Comparison of ENCODE assay signal across 21 mouse cellular contexts in genomic region chr3:66024220-66024792, GRCm38 (mm10).
DNase-seq lines count a peak whose midpoint lies in the region; ATAC-seq and TF ChIP-seq lines count a peak whose summit lies in the region.
"Had no signal": no experiment of that assay in that cellular context is flagged by ENCODE, and none has a peak within 500 bp of the region (broad histone marks: within the 10 kb centered on the region; RNA-seq: fewer than 3 reads in every experiment).

No protein-coding gene starts in this region.

- H3K36me3 ChIP-seq in kidney, postnatal 0 days (ENCODE audit: insufficient read depth, low read length) = no peaks in the 10 kb centered on the region
- H3K36me3 ChIP-seq in embryonic facial prominence, embryonic 11.5 days (replicated peaks; ENCODE audit: control insufficient read depth, insufficient read depth, low read depth, low read length) = no peaks in the 10 kb centered on the region
- H3K36me3 ChIP-seq in limb, embryonic 11.5 days (ENCODE audit: control insufficient read depth, insufficient read depth, low read length) = no peaks in the 10 kb centered on the region
- H3K36me3 ChIP-seq: forebrain, embryonic 12.5 days; G1E; heart, embryonic 13.5 days; hindbrain, embryonic 13.5 days; intestine, embryonic 15.5 days; midbrain, embryonic 12.5 days had no signal

- no peak overlapping the region for H3K27ac ChIP-seq in kidney, postnatal 0 days
- H3K27ac ChIP-seq in embryonic facial prominence, embryonic 11.5 days (replicated peaks; ENCODE audit: low read depth, low read length) = no peak overlapping the region
- H3K27ac ChIP-seq in limb, embryonic 11.5 days (replicated peaks; ENCODE audit: low read depth, low read length) = no peak overlapping the region
- no peak overlapping the region for H3K27ac ChIP-seq in layer of hippocampus, adult 2 months
- H3K27ac ChIP-seq: forebrain, embryonic 12.5 days; heart, embryonic 13.5 days; hindbrain, embryonic 13.5 days; intestine, embryonic 15.5 days; midbrain, embryonic 12.5 days had no signal

- H3K9me3 ChIP-seq in kidney, postnatal 0 days (replicated peaks; ENCODE audit: low read length) = no peaks in the 10 kb centered on the region
- no peaks in the 10 kb centered on the region for H3K9me3 ChIP-seq in embryonic facial prominence, embryonic 11.5 days (replicated peaks; ENCODE audit: control insufficient read depth, low read length)
- no peaks in the 10 kb centered on the region for H3K9me3 ChIP-seq in limb, embryonic 11.5 days (ENCODE audit: control insufficient read depth, low read length)
- H3K9me3 ChIP-seq: forebrain, embryonic 12.5 days; G1E; heart, embryonic 13.5 days; hindbrain, embryonic 13.5 days; intestine, embryonic 15.5 days; midbrain, embryonic 12.5 days had no signal

- ATAC-seq in kidney, postnatal 0 days (replicated peaks; ENCODE audit: low FRiP score, low read depth) = no peak; the same call in 1 of the 2 replicates
- peak; percentile 52; the same call in 1 of the 2 replicates for ATAC-seq in embryonic facial prominence, embryonic 11.5 days (replicated peaks; ENCODE audit: insufficient number of reproducible peaks, low FRiP score, low TSS enrichment, low read depth)
- ATAC-seq in limb, embryonic 11.5 days (ENCODE audit: insufficient number of reproducible peaks, low FRiP score, low TSS enrichment, low read depth) = peak; percentile 60; the same call in 1 of the 2 replicates
- no peak for ATAC-seq in CD4-positive, CD25-positive, alpha-beta regulatory T cell, adult 4 months
- ATAC-seq: intestine, embryonic 15.5 days; lung, postnatal 0 days had no signal

- no peaks in the 10 kb centered on the region for H3K4me1 ChIP-seq in kidney, postnatal 0 days (replicated peaks; ENCODE audit: insufficient read depth, low read length)
- no peaks in the 10 kb centered on the region for H3K4me1 ChIP-seq in embryonic facial prominence, embryonic 11.5 days (ENCODE audit: control insufficient read depth, insufficient read depth, low read length)
- H3K4me1 ChIP-seq in limb, embryonic 11.5 days (ENCODE audit: control insufficient read depth, insufficient read depth, low read length) = no peaks in the 10 kb centered on the region
- H3K4me1 ChIP-seq: forebrain, embryonic 12.5 days; heart, embryonic 13.5 days; hindbrain, embryonic 13.5 days; intestine, embryonic 15.5 days; midbrain, embryonic 12.5 days had no signal

- no peak overlapping the region for H3K4me3 ChIP-seq in kidney, postnatal 0 days (replicated peaks; ENCODE audit: low read depth, low read length)
- no peak overlapping the region for H3K4me3 ChIP-seq in embryonic facial prominence, embryonic 11.5 days (ENCODE audit: low read depth, low read length)
- H3K4me3 ChIP-seq in limb, embryonic 11.5 days (ENCODE audit: low read depth, low read length) = no peak overlapping the region
- no peak overlapping the region for H3K4me3 ChIP-seq in layer of hippocampus, adult 2 months
- H3K4me3 ChIP-seq: forebrain, embryonic 12.5 days; heart, embryonic 13.5 days; hindbrain, embryonic 13.5 days; intestine, embryonic 15.5 days; midbrain, embryonic 12.5 days had no signal

- no peak overlapping the region for H3K4me2 ChIP-seq in kidney, postnatal 0 days (ENCODE audit: low read length)
- no peak overlapping the region for H3K4me2 ChIP-seq in embryonic facial prominence, embryonic 11.5 days (ENCODE audit: low read depth, low read length)
- no peak overlapping the region for H3K4me2 ChIP-seq in limb, embryonic 11.5 days (ENCODE audit: low read depth, severe bottlenecking)
- H3K4me2 ChIP-seq: forebrain, embryonic 12.5 days; heart, embryonic 13.5 days; hindbrain, embryonic 13.5 days; intestine, embryonic 15.5 days; midbrain, embryonic 12.5 days had no signal

- no peaks in the 10 kb centered on the region for H3K27me3 ChIP-seq in kidney, postnatal 0 days (ENCODE audit: insufficient read depth, low read length)
- H3K27me3 ChIP-seq in embryonic facial prominence, embryonic 11.5 days (ENCODE audit: control insufficient read depth, insufficient read depth, low read length) = no peaks in the 10 kb centered on the region
- H3K27me3 ChIP-seq in limb, embryonic 11.5 days (ENCODE audit: control insufficient read depth, insufficient read depth, low read length) = no peaks in the 10 kb centered on the region
- H3K27me3 ChIP-seq: forebrain, embryonic 12.5 days; heart, embryonic 13.5 days; hindbrain, embryonic 13.5 days; intestine, embryonic 15.5 days; midbrain, embryonic 12.5 days had no signal

- WGBS in kidney, postnatal 0 days = 39% methylated on average over 5 of the region's 5 CpGs
- 41% methylated on average over 5 of the region's 5 CpGs for WGBS in embryonic facial prominence, embryonic 11.5 days
- WGBS in limb, embryonic 11.5 days = 39% methylated on average over 5 of the region's 5 CpGs

- TF ChIP-seq CTCF in kidney, postnatal 0 days (IDR thresholded peaks at IDR 0.05; ENCODE audit: low read depth) = no peak
- TF ChIP-seq CTCF in layer of hippocampus, adult 2 months (conservative IDR thresholded peaks at IDR 0.05) = no peak

- DNase-seq in kidney, postnatal 0 days (ENCODE audit: low spot score) = peak; percentile 53
- DNase-seq in kidney, adult 11 months = no peak
- peak; percentile 78 for DNase-seq in embryonic facial prominence, embryonic 11.5 days (ENCODE audit: low spot score)
- DNase-seq in limb, embryonic 11.5 days (ENCODE audit: low spot score) = peak; percentile 27
- DNase-seq in thymus, postnatal 0 days (ENCODE audit: low spot score) = no peak
- no peak for DNase-seq in layer of hippocampus, adult 2 months (ENCODE audit: low spot score in 2 of 2)
- DNase-seq: cerebellum, adult 2 months; cerebellum, postnatal 36 days; gastrocnemius, postnatal 10 days; heart, adult 11 months; kidney, postnatal 25 days; liver; spleen, adult 18-20 months had no signal

- H3K9ac ChIP-seq in kidney, postnatal 0 days (ENCODE audit: low read depth, low read length) = no peak overlapping the region
- H3K9ac ChIP-seq in embryonic facial prominence, embryonic 11.5 days (replicated peaks; ENCODE audit: low read length) = no peak overlapping the region
- H3K9ac ChIP-seq in limb, embryonic 11.5 days (ENCODE audit: low read length) = no peak overlapping the region
- H3K9ac ChIP-seq: forebrain, embryonic 12.5 days; heart, embryonic 13.5 days; hindbrain, embryonic 13.5 days; intestine, embryonic 15.5 days; midbrain, embryonic 12.5 days had no signal

Comparison
In these comparisons a context has a peak if more than half of its experiments do, and no peak if none do; other contexts are left out.
1. DNase-seq: peak in kidney, postnatal 0 days (single experiment), embryonic facial prominence, embryonic 11.5 days (single experiment) and limb, embryonic 11.5 days (single experiment); none in kidney, adult 11 months (single experiment), thymus, postnatal 0 days (single experiment) and layer of hippocampus, adult 2 months (0 of 2).
2. ATAC-seq: peak in embryonic facial prominence, embryonic 11.5 days (single experiment) and limb, embryonic 11.5 days (single experiment); none in kidney, postnatal 0 days (single experiment) and CD4-positive, CD25-positive, alpha-beta regulatory T cell, adult 4 months (single experiment).